Mouse (Mus musculus) stomach, embryonic 15.5 days (tissue): ENCODE data around the gene Trp53. TPM values are rescaled to one million over a fixed set of nuclear protein-coding genes. Genes with fewer than 3 reads are reported as not detected.

Source experiments
- microRNA counts: library from miRNA; unstranded; fragments of <30 nt; microRNA quantifications from one replicate; lab custom pipeline; 2016
- microRNA-seq: library from miRNA; unstranded; fragments of <30 nt; microRNA quantifications from one replicate; pipeline ENCODE4, GENCODE M21; 2016
- polyA plus RNA-seq: library from polyadenylated mRNA; unstranded; fragments of >200 nt; fragmentation: Nextera tagmentation; extraction: Ambion mirVana; gene quantifications from 2 replicates; pipeline ENCODE4 v1.2.1, GENCODE M21; 2015

Gene Trp53
- polyA plus RNA-seq, 1 experiment from 2014 or later: 122 TPM

MicroRNA genes within 50 kb of the gene (microRNA counts, 519-probe panel; counts per million panel counts)
- microRNA mmu-miR-467f (lab: Ali Mortazavi, UCI): 2,974 counts per million, percentile 75 among the panel's probes with 10 or more counts

Small RNAs within 50 kb of the gene (microRNA-seq; reads per million reads assigned to microRNA genes)
- not detected for gene Mir467f

Other genes with a start within 250 kb of the Trp53 start
- 12.6 and 12.8 TPM in 2 replicates for gene Rnf227, start 239.9 kb upstream of the Trp53 start, polyA plus RNA-seq
- gene Chd3, start 211.0 kb upstream of the Trp53 start, polyA plus RNA-seq: 53.4 and 54.0 TPM in 2 replicates
- 154 and 179 TPM in 2 replicates for gene Naa38, start 184.9 kb upstream of the Trp53 start, polyA plus RNA-seq
- gene Cyb5d1, start 184.7 kb upstream of the Trp53 start, polyA plus RNA-seq: 24.9 and 25.3 TPM in 2 replicates
- gene Tmem88, start 182.1 kb upstream of the Trp53 start, polyA plus RNA-seq: 26.7 and 29.4 TPM in 2 replicates
- 25.4 and 26.5 TPM in 2 replicates for gene Kdm6b, start 166.7 kb upstream of the Trp53 start, polyA plus RNA-seq
- gene Dnah2, start 31.2 kb upstream of the Trp53 start, polyA plus RNA-seq: 0.81 and 1.1 TPM in 2 replicates
- 10.4 and 12.6 TPM in 2 replicates for gene Efnb3, start 20.2 kb upstream of the Trp53 start, polyA plus RNA-seq
- 21.6 and 24.5 TPM in 2 replicates for gene Wrap53, start 104 bp upstream of the Trp53 start, polyA plus RNA-seq
- gene Atp1b2, start 25.6 kb downstream of the Trp53 start, polyA plus RNA-seq: 7.5 and 7.7 TPM in 2 replicates
- gene Shbg, start 37.5 kb downstream of the Trp53 start, polyA plus RNA-seq: 0.99 and 2.1 TPM in 2 replicates
- gene Sat2, start 41.7 kb downstream of the Trp53 start, polyA plus RNA-seq: 14.4 and 17.8 TPM in 2 replicates
- gene Fxr2, start 52.6 kb downstream of the Trp53 start, polyA plus RNA-seq: 21.0 and 27.0 TPM in 2 replicates
- 3.7 and 6.0 TPM in 2 replicates for gene Sox15, start 75.0 kb downstream of the Trp53 start, polyA plus RNA-seq
- 58.7 and 66.1 TPM in 2 replicates for gene Mpdu1, start 82.3 kb downstream of the Trp53 start, polyA plus RNA-seq
- 15.5 and 16.3 TPM in 2 replicates for gene Cd68, start 85.8 kb downstream of the Trp53 start, polyA plus RNA-seq
- 442 and 514 TPM in 2 replicates for gene Eif4a1, start 92.1 kb downstream of the Trp53 start, polyA plus RNA-seq
- gene Senp3, start 101.7 kb downstream of the Trp53 start, polyA plus RNA-seq: 69.1 and 74.5 TPM in 2 replicates
- 0.31 and 0.61 TPM in 2 replicates for gene Tnfsf13, start 105.4 kb downstream of the Trp53 start, polyA plus RNA-seq
- gene Tnfsf12, start 115.5 kb downstream of the Trp53 start, polyA plus RNA-seq: 8.0 and 8.9 TPM in 2 replicates
- gene Tnfsfm13, start 115.7 kb downstream of the Trp53 start, polyA plus RNA-seq: 3.3 and 3.5 TPM in 2 replicates
- gene Polr2a, start 178.3 kb downstream of the Trp53 start, polyA plus RNA-seq: 21.0 and 25.8 TPM in 2 replicates
- gene Slc35g3, start 181.6 kb downstream of the Trp53 start, polyA plus RNA-seq: 0.12 TPM in 1 of 2 replicates, not detected in the other
- gene Zbtb4, start 185.6 kb downstream of the Trp53 start, polyA plus RNA-seq: 2.7 and 3.0 TPM in 2 replicates
- 5.1 and 6.0 TPM in 2 replicates for gene Chrnb1, start 215.6 kb downstream of the Trp53 start, polyA plus RNA-seq
- 2.2 and 2.4 TPM in 2 replicates for gene Fgf11, start 221.5 kb downstream of the Trp53 start, polyA plus RNA-seq
- 19.9 and 20.4 TPM in 2 replicates for gene Tmem102, start 225.3 kb downstream of the Trp53 start, polyA plus RNA-seq
- gene Gm39566, start 234.9 kb downstream of the Trp53 start, polyA plus RNA-seq: not detected in 2 replicates
- not detected in 2 replicates for gene Spem2, start 238.1 kb downstream of the Trp53 start, polyA plus RNA-seq
- gene Spem1, start 241.8 kb downstream of the Trp53 start, polyA plus RNA-seq: not detected in 2 replicates